ENCODE assay signal across 12 mouse cellular contexts in the genomic region with DNA sequence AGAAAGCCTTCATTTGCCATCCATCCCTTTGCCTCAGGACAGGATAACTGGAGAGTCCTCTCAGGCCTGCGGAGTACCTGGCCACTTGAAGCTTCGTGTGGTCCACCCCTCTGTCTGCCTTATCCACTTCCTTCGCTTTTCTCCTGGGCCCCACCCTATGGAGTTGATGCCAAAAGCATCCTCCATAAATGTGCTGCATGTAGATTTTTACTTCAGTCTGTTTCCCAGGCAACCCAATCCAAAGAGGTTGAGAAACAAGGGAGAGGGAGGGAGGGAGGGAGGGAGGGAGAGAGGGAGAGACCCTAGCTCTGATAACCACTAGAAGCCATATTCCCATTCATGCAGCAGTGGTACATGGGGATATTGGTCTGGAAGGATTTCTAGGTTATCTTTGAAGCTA.
"Had no signal": no experiment of that assay in that cellular context is flagged by ENCODE, and none has a peak within 500 bp of the region (broad histone marks: within the 10 kb centered on the region; RNA-seq: fewer than 3 reads in every experiment).

No protein-coding gene starts in this region.

- DNase-seq: kidney, adult 8-10 months; kidney, postnatal 25 days; lung, adult 2 months; lung, postnatal 36 days; thymus, postnatal 14 days had no signal

- H3K4me3 ChIP-seq: limb, embryonic 10.5 days; liver, embryonic 15.5 days; midbrain, embryonic 13.5 days had no signal

- H3K27me3 ChIP-seq: liver, embryonic 15.5 days; midbrain, embryonic 13.5 days had no signal

- H3K27ac ChIP-seq: limb, embryonic 10.5 days; liver, embryonic 15.5 days; midbrain, embryonic 13.5 days; stomach, postnatal 0 days had no signal

- H3K9ac ChIP-seq: liver, embryonic 15.5 days; midbrain, embryonic 13.5 days had no signal

- H3K9me3 ChIP-seq: limb, embryonic 10.5 days; liver, embryonic 15.5 days; midbrain, embryonic 13.5 days had no signal

- ATAC-seq: intestine, postnatal 0 days; lung, postnatal 0 days; midbrain, embryonic 13.5 days had no signal

- H3K4me2 ChIP-seq: liver, embryonic 11.5 days; liver, embryonic 15.5 days; midbrain, embryonic 13.5 days had no signal

- H3K36me3 ChIP-seq: limb, embryonic 10.5 days; liver, embryonic 15.5 days; midbrain, embryonic 13.5 days had no signal

- H3K4me1 ChIP-seq: limb, embryonic 10.5 days; liver, embryonic 15.5 days; midbrain, embryonic 13.5 days had no signal
